Mouse (Mus musculus) embryonic facial prominence, embryonic 15.5 days (tissue): ENCODE data around the gene Rps15. TPM values are rescaled to one million over a fixed set of nuclear protein-coding genes. Genes with fewer than 3 reads are reported as not detected.

ENCODE experiments used
- ATAC-seq: fragments of 200-750 bp; cut with Nextera tagmentation; 2 replicates; pipeline ENCODE4 v1.8.0; 2017; ENCODE audit warnings: low read depth, moderate TSS enrichment; ENCODE audit not compliant: insufficient number of reproducible peaks, low FRiP score, low TSS enrichment
- H3K27ac ChIP-seq: fragments of 300-500 bp; sonication (generic); replicated peaks from 2 replicates; pipeline ENCODE4 v1.5.1; 2015; ENCODE audit warnings: mild to moderate bottlenecking, inconsistent platforms
- H3K27me3 ChIP-seq: fragments of 300-500 bp; sonication (generic); 2 replicates; pipeline ENCODE4 v1.6.1; 2015; ENCODE audit warnings: inconsistent platforms
- H3K36me3 ChIP-seq: fragments of 300-500 bp; sonication (generic); 2 replicates; pipeline ENCODE4 v1.6.1; 2015; ENCODE audit warnings: mild to moderate bottlenecking, inconsistent platforms
- H3K4me1 ChIP-seq: fragments of 300-500 bp; sonication (generic); 2 replicates; pipeline ENCODE4 v1.6.1; 2015; ENCODE audit warnings: inconsistent platforms
- H3K4me2 ChIP-seq: fragments of 300-500 bp; sonication (generic); replicated peaks from 2 replicates; pipeline ENCODE4 v1.6.1; 2015; ENCODE audit warnings: mild to moderate bottlenecking, inconsistent platforms
- H3K4me3 ChIP-seq: fragments of 300-500 bp; sonication (generic); replicated peaks from 2 replicates; pipeline ENCODE4 v1.5.1; 2015; ENCODE audit warnings: mild to moderate bottlenecking, inconsistent platforms
- H3K9ac ChIP-seq: fragments of 300-500 bp; sonication (generic); 2 replicates; pipeline ENCODE4 v1.6.1; 2015; ENCODE audit warnings: inconsistent platforms
- H3K9me3 ChIP-seq: fragments of 300-500 bp; sonication (generic); replicated peaks from 2 replicates; pipeline ENCODE4 v1.6.1; 2016; ENCODE audit warnings: inconsistent platforms
- WGBS: fragments of 180-500 bp; shearing (Covaris S2); methylation state at CpG from one replicate; pipeline ENCODE4 v1.1.7; 2015; 5-methylcytosine and 5-hydroxymethylcytosine counted together
- polyA plus RNA-seq: library from polyadenylated mRNA; unstranded; fragments of >200 nt; fragmentation: Nextera tagmentation; extraction: Ambion mirVana; gene quantifications from 2 replicates; pipeline ENCODE4 v1.2.1, GENCODE M21; 2015

Gene Rps15
- polyA plus RNA-seq, 1 experiment from 2014 or later, result 969 TPM

DNA sequence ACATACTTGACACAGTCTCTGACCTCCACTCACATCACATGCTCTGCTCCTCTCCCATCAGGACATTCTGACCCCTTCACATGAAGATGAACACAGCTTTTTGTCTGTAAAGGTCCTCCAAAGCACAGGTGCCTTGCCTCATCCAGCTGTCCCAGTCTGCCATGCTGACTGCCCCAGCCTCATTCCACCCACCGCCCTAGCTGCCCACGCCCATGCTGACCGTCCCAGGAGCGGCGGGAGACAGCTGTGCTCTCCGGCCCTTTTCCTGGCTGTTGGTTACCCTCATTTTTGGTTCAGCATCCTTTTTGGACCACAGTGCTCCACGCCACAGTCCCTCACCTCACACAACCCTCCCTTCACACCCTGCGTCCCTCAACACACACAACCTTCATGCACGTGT lies 13.9 kb upstream of the Rps15 start:
- Histone ChIP-seq H3K4me2 (no peak overlapping the region), H3K27me3 (no peaks in the 10 kb centered on the region), H3K4me3 (no peak overlapping the region), H3K9me3 (no peaks in the 10 kb centered on the region), H3K27ac (no peak overlapping the region), H3K4me1 (peaks cover 5% of the 10 kb centered on the region; the same call in 1 of the 2 replicates), H3K36me3 (peaks cover 90% of the 10 kb centered on the region), H3K9ac (no peak overlapping the region)
- WGBS, result 93% methylated on average over 9 of the region's 9 CpGs
- no peak for ATAC-seq

- no peak overlapping the region for H3K9ac ChIP-seq
- peaks cover 90% of the 10 kb centered on the region for H3K36me3 ChIP-seq
- no peak overlapping the region for H3K4me3 ChIP-seq
- no peak for ATAC-seq
- H3K4me2 ChIP-seq, result no peak overlapping the region
- 90% methylated on average over 12 of the region's 12 CpGs for WGBS
- H3K4me1 ChIP-seq, result no peaks in the 10 kb centered on the region
- no peak overlapping the region for H3K27ac ChIP-seq
- no peaks in the 10 kb centered on the region for H3K9me3 ChIP-seq
- H3K27me3 ChIP-seq, result no peaks in the 10 kb centered on the region
These were observed 13.0 kb upstream of the Rps15 start for GRCm38 (mm10) chr10:80279273-80279672.

DNA sequence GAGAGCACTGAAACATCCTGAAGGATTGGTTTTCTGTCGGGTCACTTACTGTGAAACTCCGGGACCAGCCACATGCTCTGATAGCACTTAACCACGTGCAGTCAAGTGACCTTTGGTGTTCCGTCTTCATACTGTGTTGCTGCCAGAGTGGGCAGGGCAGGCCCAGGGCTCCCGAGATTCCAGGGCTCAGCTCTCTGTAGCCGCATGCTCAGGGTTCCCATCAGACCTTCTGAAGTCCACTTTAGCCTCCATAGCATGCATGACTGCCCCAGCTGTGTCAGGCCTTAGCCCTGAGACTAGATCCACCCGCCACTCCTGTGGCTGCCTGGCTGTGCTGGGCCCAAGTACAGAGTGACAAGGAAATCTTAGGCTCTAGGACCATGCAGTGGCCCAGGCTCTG lies 10.9 kb upstream of the Rps15 start:
- 82% methylated on average over 7 of the region's 7 CpGs for WGBS
- Histone ChIP-seq H3K36me3 (peaks cover 90% of the 10 kb centered on the region), H3K27me3 (no peaks in the 10 kb centered on the region), H3K4me2 (no peak overlapping the region), H3K27ac (0 out of 2 replicates have a peak overlapping the region, but pooled peaks have one; percentile 44), H3K4me3 (no peak overlapping the region), H3K4me1 (no peaks in the 10 kb centered on the region), H3K9ac (no peak overlapping the region), H3K9me3 (no peaks in the 10 kb centered on the region)
- no peak for ATAC-seq

DNA sequence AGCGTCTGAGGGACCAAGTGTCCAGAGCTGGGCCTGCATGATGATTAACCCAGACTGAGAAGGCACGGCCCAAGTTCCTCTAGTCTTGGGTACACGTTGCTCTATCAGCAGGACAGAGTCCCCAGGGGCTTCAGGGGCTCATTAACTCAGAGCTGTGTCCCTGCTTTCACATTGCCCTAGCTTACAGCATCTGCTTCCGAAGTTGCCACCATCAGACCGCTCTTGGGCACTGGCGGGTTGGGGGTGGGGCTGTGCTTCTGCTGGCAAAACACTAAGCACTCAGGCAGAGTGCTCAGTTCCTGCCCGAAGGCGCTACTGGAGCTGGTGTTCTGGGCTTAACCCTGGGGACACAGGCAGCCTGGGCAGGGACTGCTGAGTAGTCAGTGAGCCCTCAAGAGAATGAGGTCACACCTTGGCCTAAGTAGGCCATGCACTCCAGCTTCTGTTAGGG lies 10.3 kb upstream of the Rps15 start:
- no peak for ATAC-seq
- 73% methylated on average over 8 of the region's 8 CpGs for WGBS
- no peak overlapping the region for H3K9ac ChIP-seq

DNA sequence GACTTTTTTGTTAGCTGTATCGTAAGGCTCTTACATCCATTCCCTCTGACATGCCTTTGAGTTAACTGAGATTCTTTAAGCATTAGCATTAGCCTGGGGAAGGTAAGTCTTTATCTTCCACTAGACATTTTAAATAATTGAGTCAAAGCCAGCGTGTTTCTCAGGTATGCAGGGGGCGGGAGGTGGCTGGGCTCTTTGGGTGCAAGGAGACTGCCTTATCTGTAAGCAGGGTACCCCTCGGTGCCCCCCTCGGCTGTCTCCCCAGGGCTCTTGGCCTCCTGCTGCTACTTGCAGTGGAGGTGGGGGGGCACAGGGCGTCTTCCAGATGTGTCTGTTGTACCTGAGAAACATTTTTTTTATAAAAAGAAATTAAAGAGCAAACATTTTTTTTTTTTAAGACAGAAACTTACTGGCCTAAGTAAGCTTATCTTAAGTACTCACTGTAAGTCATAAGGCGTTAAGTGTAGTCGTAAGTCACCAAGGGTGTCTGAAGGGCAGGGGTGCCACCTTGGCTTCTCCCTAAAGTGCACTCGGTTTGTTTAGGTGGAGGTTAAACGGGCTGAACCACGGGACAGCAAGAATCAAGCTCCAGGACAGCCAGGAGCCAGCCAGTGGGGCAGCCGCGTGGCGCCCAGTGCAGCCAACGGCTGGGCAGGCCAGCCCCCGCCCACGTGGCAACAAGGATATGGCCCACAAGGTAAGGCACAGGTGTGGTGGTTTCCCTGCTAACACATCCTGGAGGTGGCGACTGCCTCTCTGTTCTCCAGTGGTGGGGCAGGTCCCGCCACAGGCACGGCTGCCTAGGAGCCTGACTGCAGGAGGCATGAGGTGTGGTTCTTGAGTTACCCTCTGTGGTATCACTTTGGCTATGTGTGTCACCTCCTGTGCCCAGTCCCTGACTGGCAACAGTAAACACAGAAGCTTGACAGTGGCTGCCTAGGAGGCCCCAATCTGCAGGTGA lies 9.5 kb upstream of the Rps15 start:
- Histone ChIP-seq H3K9me3 (no peaks in the 10 kb centered on the region), H3K4me2 (no peak overlapping the region), H3K36me3 (peaks cover 87% of the 10 kb centered on the region), H3K4me3 (no peak overlapping the region), H3K9ac (no peak overlapping the region), H3K27me3 (no peaks in the 10 kb centered on the region), H3K4me1 (no peaks in the 10 kb centered on the region), H3K27ac (no peak overlapping the region; the same call in 1 of the 2 replicates)
- ATAC-seq, result no peak
- 81% methylated on average over 20 of the region's 20 CpGs for WGBS

More for the DNA sequence above, 10.3 kb upstream of the Rps15 start:
- Histone ChIP-seq H3K27me3 (no peaks in the 10 kb centered on the region), H3K9me3 (no peaks in the 10 kb centered on the region), H3K4me2 (no peak overlapping the region), H3K4me1 (no peaks in the 10 kb centered on the region), H3K4me3 (no peak overlapping the region), H3K27ac (no peak overlapping the region; the same call in 1 of the 2 replicates), H3K36me3 (peaks cover 90% of the 10 kb centered on the region)

GRCm38 (mm10) chr10:80285222-80286070 lies 6.8 kb upstream of the Rps15 start:
- no peak overlapping the region for H3K9ac ChIP-seq
- ATAC-seq, result no peak
- WGBS, result 80% methylated on average over 15 of the region's 15 CpGs
- H3K4me2 ChIP-seq, result no peak overlapping the region
- H3K27ac ChIP-seq, result no peak overlapping the region
- H3K27me3 ChIP-seq, result no peaks in the 10 kb centered on the region
- H3K9me3 ChIP-seq, result no peaks in the 10 kb centered on the region
- H3K36me3 ChIP-seq, result peaks cover 72% of the 10 kb centered on the region
- H3K4me1 ChIP-seq, result no peaks in the 10 kb centered on the region
- no peak overlapping the region for H3K4me3 ChIP-seq

DNA sequence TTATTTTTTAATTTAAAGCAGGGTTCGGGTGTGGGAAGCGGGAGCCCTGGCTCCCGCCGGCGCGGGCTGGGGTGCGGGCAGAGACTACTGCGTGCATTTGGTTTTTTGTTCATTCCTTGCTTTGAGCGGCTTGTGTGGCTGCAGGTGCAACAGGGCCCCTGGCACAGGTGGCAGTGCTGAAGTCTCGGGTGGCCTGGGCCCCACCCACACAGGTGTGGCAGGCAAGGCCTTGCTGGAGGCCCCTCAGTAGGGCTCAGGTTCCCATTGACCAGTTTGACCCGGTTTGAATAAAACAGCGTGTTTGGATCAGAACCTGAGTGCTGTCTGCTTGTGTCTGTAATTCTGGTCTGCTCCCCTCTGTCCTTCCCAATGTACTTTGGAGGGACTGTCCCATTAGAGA lies 4.2 kb upstream of the Rps15 start:
- Histone ChIP-seq H3K4me3 (no peak overlapping the region), H3K9ac (no peak overlapping the region), H3K9me3 (no peaks in the 10 kb centered on the region), H3K27me3 (no peaks in the 10 kb centered on the region), H3K27ac (no peak overlapping the region), H3K36me3 (peaks cover 52% of the 10 kb centered on the region), H3K4me1 (peaks cover 5% of the 10 kb centered on the region), H3K4me2 (no peak overlapping the region)
- WGBS, result 86% methylated on average over 12 of the region's 12 CpGs
- ATAC-seq, result no peak

- H3K27me3 ChIP-seq, result no peaks in the 10 kb centered on the region
- no peak overlapping the region for H3K9ac ChIP-seq
- peaks cover 11% of the 10 kb centered on the region for H3K4me1 ChIP-seq
- peaks cover 50% of the 10 kb centered on the region for H3K36me3 ChIP-seq
- ATAC-seq, result no peak
- H3K27ac ChIP-seq, result no peak overlapping the region
- H3K4me3 ChIP-seq, result no peak overlapping the region
- WGBS, result 64% methylated on average over 8 of the region's 8 CpGs
- no peak overlapping the region for H3K4me2 ChIP-seq
- no peaks in the 10 kb centered on the region for H3K9me3 ChIP-seq
These were observed 3.6 kb upstream of the Rps15 start for GRCm38 (mm10) chr10:80288657-80289056.

- Histone ChIP-seq H3K4me2 (peak overlapping the region; percentile 84), H3K27me3 (peaks cover 16% of the 10 kb centered on the region), H3K4me3 (peak overlapping the region; percentile 82), H3K9me3 (no peaks in the 10 kb centered on the region), H3K4me1 (peaks cover 42% of the 10 kb centered on the region), H3K27ac (peak overlapping the region; percentile 95; the same call in 1 of the 2 replicates), H3K36me3 (peaks cover 24% of the 10 kb centered on the region), H3K9ac (peak overlapping the region; percentile 95)
- no peak for ATAC-seq
- 15% methylated on average over 14 of the region's 14 CpGs for WGBS
These were observed 1.1 kb downstream of the Rps15 start for GRCm38 (mm10) chr10:80293325-80293724.

GRCm38 (mm10) chr10:80294311-80294710 lies 2.1 kb downstream of the Rps15 start:
- Histone ChIP-seq H3K27me3 (peaks cover 26% of the 10 kb centered on the region), H3K4me2 (no peak overlapping the region; the same call in 1 of the 2 replicates), H3K9me3 (no peaks in the 10 kb centered on the region), H3K9ac (no peak overlapping the region), H3K27ac (no peak overlapping the region; the same call in 1 of the 2 replicates), H3K4me3 (no peak overlapping the region; the same call in 1 of the 2 replicates), H3K4me1 (peaks cover 46% of the 10 kb centered on the region), H3K36me3 (peaks cover 17% of the 10 kb centered on the region)
- 53% methylated on average over 4 of the region's 4 CpGs for WGBS
- no peak for ATAC-seq

DNA sequence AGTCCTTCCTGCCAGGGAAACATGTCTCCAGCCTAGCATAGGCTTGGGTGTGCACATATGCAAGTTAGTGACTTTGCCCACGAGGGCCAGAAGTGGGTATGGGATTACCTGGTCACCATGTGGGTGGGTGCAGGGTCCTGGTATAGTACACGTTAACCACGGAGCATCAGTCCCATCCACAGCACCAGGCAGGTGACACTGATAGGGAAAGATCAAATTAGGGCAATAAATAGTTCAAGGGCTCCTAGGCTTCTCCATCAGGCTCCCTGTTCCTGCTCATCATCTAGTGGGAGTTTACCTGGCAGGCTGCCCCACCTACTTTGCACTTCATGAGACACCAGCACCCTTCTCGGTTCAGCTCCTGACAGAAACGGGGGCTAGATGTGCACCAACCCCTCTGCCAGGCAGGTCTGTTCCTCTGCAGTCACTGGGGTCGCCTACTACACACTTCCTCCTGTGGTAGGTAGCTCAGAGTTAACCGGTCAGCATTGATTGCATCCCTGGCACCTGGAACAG lies 2.6 kb downstream of the Rps15 start:
- peak overlapping the region; percentile 71 for H3K27ac ChIP-seq
- no peaks in the 10 kb centered on the region for H3K9me3 ChIP-seq
- H3K4me1 ChIP-seq, result peaks cover 46% of the 10 kb centered on the region
- H3K27me3 ChIP-seq, result peaks cover 32% of the 10 kb centered on the region
- H3K4me3 ChIP-seq, result no peak overlapping the region
- no peak overlapping the region for H3K4me2 ChIP-seq
- H3K36me3 ChIP-seq, result peaks cover 17% of the 10 kb centered on the region
- no peak for ATAC-seq
- 44% methylated on average over 7 of the region's 7 CpGs for WGBS
- no peak overlapping the region for H3K9ac ChIP-seq
